Mouse (Mus musculus) kidney, adult 2 months (tissue): Measurements from ENCODE around the gene Gnl1.

Experiments
- CTCF ChIP-seq: fragments of 200-500 bp; conservative IDR thresholded peaks from 2 replicates; pipeline ENCODE4 v1.5.1; 2011; ENCODE audit warnings: low read depth, mild to moderate bottlenecking, control low read depth, low read length, moderate library complexity, mixed read lengths; ENCODE audit not compliant: insufficient read depth, insufficient read length
- POLR2A ChIP-seq: fragments of 200-500 bp; IDR thresholded peaks from one replicate; pipeline ENCODE4 v1.6.1; 2011; ENCODE audit warnings: low read depth, low read length, control low read depth

- TF ChIP-seq CTCF (no peak), POLR2A (no peak)
These were observed 39.3 kb downstream of the Gnl1 start for GRCm38 (mm10) chr17:36018979-36019378.
